Mouse (Mus musculus): ENCODE results near the gene Ash1l. TPM values are rescaled to one million over a fixed set of nuclear protein-coding genes. Genes with fewer than 3 reads are reported as not detected.
A peak's percentile ranks its signal among the peaks of the same experiment; 100 is the strongest.
"Not testable (repeated sequence)": the region's sequence is repeated elsewhere in the genome, so short reads cannot be mapped to it uniquely, and the experiment has no call there.

Ash1l gene
- total and polyA plus RNA-seq, 2 experiments from 2014 or later, result 10.1 to 17.1 TPM

- Histone ChIP-seq H3K36me3 (replicated peaks; ENCODE audit: control insufficient read depth, insufficient read depth, low read length) (peaks cover 95% of the 10 kb centered on the region), H3K4me3 (ENCODE audit: low read depth, low read length) (no peak overlapping the region), H3K27ac (ENCODE audit: low read depth) (no peak overlapping the region), H3K27me3 (ENCODE audit: control insufficient read depth, insufficient read depth, low read length) (no peaks in the 10 kb centered on the region), H3K9ac (replicated peaks; ENCODE audit: low read depth, low read length) (no peak overlapping the region), H3K4me2 (ENCODE audit: low read depth, low read length) (no peak overlapping the region), H3K9me3 (replicated peaks; ENCODE audit: control insufficient read depth, low read length) (no peaks in the 10 kb centered on the region), H3K4me1 (ENCODE audit: control insufficient read depth, insufficient read depth) (no peaks in the 10 kb centered on the region)
- no peak for ATAC-seq (ENCODE audit: insufficient read depth, low read depth)
- no peak for TF ChIP-seq CTCF (IDR thresholded peaks at IDR 0.05; ENCODE audit: low read depth)
- no peak for TF ChIP-seq EP300 (IDR thresholded peaks at IDR 0.05; ENCODE audit: low read depth)
- DNase-seq (ENCODE audit: low spot score), result no peak
Measured at GRCm38 (mm10) chr3:89067265-89067664, 116.8 kb downstream of the Ash1l start.

DNA sequence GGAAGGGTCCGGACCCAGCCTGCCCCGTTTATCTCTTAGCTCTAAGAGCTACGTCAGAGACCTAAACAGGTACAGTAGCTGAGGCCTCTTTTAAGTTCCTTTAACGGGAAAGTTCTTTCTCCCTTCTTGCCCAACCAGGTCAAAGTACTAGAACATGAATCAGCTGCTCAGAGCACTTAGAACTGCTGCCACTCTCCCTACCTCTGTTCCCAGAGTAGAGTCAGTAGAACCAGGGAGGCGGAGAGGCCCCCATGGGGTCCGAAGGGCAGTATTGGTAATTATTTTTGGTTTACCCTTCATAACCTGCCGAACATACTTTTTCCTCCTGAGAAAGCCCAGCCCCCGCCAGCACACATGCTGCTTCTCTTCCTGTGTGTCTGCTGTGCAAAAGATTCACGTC lies 127.0 kb downstream of the Ash1l start:
- H3K4me2 ChIP-seq (ENCODE audit: low read depth, low read length), result no peak overlapping the region
- peaks cover 66% of the 10 kb centered on the region for H3K36me3 ChIP-seq (replicated peaks; ENCODE audit: control insufficient read depth, insufficient read depth, low read length)
- no peak for DNase-seq (ENCODE audit: low spot score)
- no peak for ATAC-seq (ENCODE audit: insufficient read depth, low read depth)
- H3K27me3 ChIP-seq (ENCODE audit: control insufficient read depth, insufficient read depth, low read length), result no peaks in the 10 kb centered on the region
- TF ChIP-seq EP300 (IDR thresholded peaks at IDR 0.05; ENCODE audit: low read depth) (no peak), CTCF (IDR thresholded peaks at IDR 0.05; ENCODE audit: low read depth) (no peak)
- H3K4me3 ChIP-seq (ENCODE audit: low read depth, low read length), result no peak overlapping the region
- H3K9me3 ChIP-seq (replicated peaks; ENCODE audit: control insufficient read depth, low read length), result no peaks in the 10 kb centered on the region
- no peaks in the 10 kb centered on the region for H3K4me1 ChIP-seq (ENCODE audit: control insufficient read depth, insufficient read depth)
- WGBS, result 89% methylated on average over 9 of the region's 9 CpGs
- H3K27ac ChIP-seq (ENCODE audit: low read depth), result no peak overlapping the region
- H3K9ac ChIP-seq (replicated peaks; ENCODE audit: low read depth, low read length), result no peak overlapping the region

- not testable (repeated sequence) for H3K4me3 ChIP-seq (ENCODE audit: low read depth, low read length); H3K9me3 ChIP-seq (replicated peaks; ENCODE audit: control insufficient read depth, low read length); H3K4me2 ChIP-seq (ENCODE audit: low read depth, low read length); ATAC-seq (ENCODE audit: insufficient read depth, low read depth); H3K4me1 ChIP-seq (ENCODE audit: control insufficient read depth, insufficient read depth); H3K27ac ChIP-seq (ENCODE audit: low read depth); H3K9ac ChIP-seq (replicated peaks; ENCODE audit: low read depth, low read length); H3K27me3 ChIP-seq (ENCODE audit: control insufficient read depth, insufficient read depth, low read length); DNase-seq (ENCODE audit: low spot score)
- peaks cover 27% of the 10 kb centered on the region for H3K36me3 ChIP-seq (replicated peaks; ENCODE audit: control insufficient read depth, insufficient read depth, low read length)
Measured at GRCm38 (mm10) chr3:89082287-89082686, 131.9 kb downstream of the Ash1l start.

- ATAC-seq (ENCODE audit: insufficient read depth, low read depth) (no peak), DNase-seq (ENCODE audit: low spot score) (no peak)
- Histone ChIP-seq H3K27me3 (ENCODE audit: control insufficient read depth, insufficient read depth, low read length) (no peaks in the 10 kb centered on the region), H3K9me3 (replicated peaks; ENCODE audit: control insufficient read depth, low read length) (no peaks in the 10 kb centered on the region), H3K36me3 (replicated peaks; ENCODE audit: control insufficient read depth, insufficient read depth, low read length) (peaks cover 10% of the 10 kb centered on the region), H3K9ac (replicated peaks; ENCODE audit: low read depth, low read length) (no peak overlapping the region), H3K4me3 (ENCODE audit: low read depth, low read length) (no peak overlapping the region), H3K4me2 (ENCODE audit: low read depth, low read length) (no peak overlapping the region), H3K4me1 (ENCODE audit: control insufficient read depth, insufficient read depth) (peaks cover 5% of the 10 kb centered on the region; the same call in 1 of the 2 replicates), H3K27ac (ENCODE audit: low read depth) (no peak overlapping the region)
- 59% methylated on average over 2 of the region's 2 CpGs for WGBS
- TF ChIP-seq CTCF (IDR thresholded peaks at IDR 0.05; ENCODE audit: low read depth) (no peak), EP300 (IDR thresholded peaks at IDR 0.05; ENCODE audit: low read depth) (no peak)
Measured at GRCm38 (mm10) chr3:89084133-89084532, 133.7 kb downstream of the Ash1l start.

GRCm38 (mm10) chr3:89084654-89085190 lies 134.3 kb downstream of the Ash1l start:
- Histone ChIP-seq H3K36me3 (replicated peaks; ENCODE audit: control insufficient read depth, insufficient read depth, low read length) (peaks cover 4% of the 10 kb centered on the region; the same call in 1 of the 2 replicates), H3K9me3 (replicated peaks; ENCODE audit: control insufficient read depth, low read length) (no peaks in the 10 kb centered on the region), H3K27me3 (ENCODE audit: control insufficient read depth, insufficient read depth, low read length) (no peaks in the 10 kb centered on the region), H3K4me1 (ENCODE audit: control insufficient read depth, insufficient read depth) (peaks cover 9% of the 10 kb centered on the region; the same call in 1 of the 2 replicates), H3K4me3 (ENCODE audit: low read depth, low read length) (no peak overlapping the region), H3K4me2 (ENCODE audit: low read depth, low read length) (no peak overlapping the region), H3K27ac (ENCODE audit: low read depth) (no peak overlapping the region), H3K9ac (replicated peaks; ENCODE audit: low read depth, low read length) (no peak overlapping the region)
- TF ChIP-seq CTCF (IDR thresholded peaks at IDR 0.05; ENCODE audit: low read depth), result no peak
- ATAC-seq (ENCODE audit: insufficient read depth, low read depth) (no peak), DNase-seq (ENCODE audit: low spot score) (no peak)
- WGBS, result 82% methylated on average over 12 of the region's 12 CpGs

GRCm38 (mm10) chr3:89087338-89088110 lies 137.1 kb downstream of the Ash1l start:
- DNase-seq (ENCODE audit: low spot score) (peak; percentile 70), ATAC-seq (ENCODE audit: insufficient read depth, low read depth) (no peak)
- no peak for TF ChIP-seq EP300 (IDR thresholded peaks at IDR 0.05; ENCODE audit: low read depth)
- TF ChIP-seq CTCF (IDR thresholded peaks at IDR 0.05; ENCODE audit: low read depth), result peak; percentile 63
- Histone ChIP-seq H3K36me3 (replicated peaks; ENCODE audit: control insufficient read depth, insufficient read depth, low read length) (no peaks in the 10 kb centered on the region), H3K27me3 (ENCODE audit: control insufficient read depth, insufficient read depth, low read length) (peaks cover 16% of the 10 kb centered on the region), H3K4me2 (ENCODE audit: low read depth, low read length) (peak overlapping the region; percentile 31; the same call in 1 of the 2 replicates), H3K4me3 (ENCODE audit: low read depth, low read length) (no peak overlapping the region), H3K9me3 (replicated peaks; ENCODE audit: control insufficient read depth, low read length) (no peaks in the 10 kb centered on the region), H3K27ac (ENCODE audit: low read depth) (no peak overlapping the region), H3K9ac (replicated peaks; ENCODE audit: low read depth, low read length) (no peak overlapping the region), H3K4me1 (ENCODE audit: control insufficient read depth, insufficient read depth) (peaks cover 9% of the 10 kb centered on the region; the same call in 1 of the 2 replicates)
- WGBS, result 21% methylated on average over 21 of the region's 21 CpGs

Data from heart, postnatal 0 days (tissue).